Mouse (Mus musculus): ENCODE measurements around the gene Mtmr11.
A peak's percentile ranks its signal among the peaks of the same experiment; 100 is the strongest.

GRCm38 (mm10) chr3:96195616-96196313 is 34.0 kb downstream of the Mtmr11 start:
- TF ChIP-seq CTCF (IDR thresholded peaks at IDR 0.05; ENCODE audit: extremely low read depth, insufficient read depth, low read length) (0 out of 2 replicates have a peak, but pooled peaks have one; percentile 18), POLR2A (IDR thresholded peaks at IDR 0.05; ENCODE audit: extremely low read depth, insufficient read depth, low read length) (no peak)
